Mouse (Mus musculus): Measurements from ENCODE around the gene Alkbh3. TPM values are rescaled to one million over a fixed set of nuclear protein-coding genes. Genes with fewer than 3 reads are reported as not detected.

The Alkbh3 gene
- total and polyA plus RNA-seq, 3 experiments = not detected

- no peaks in the 10 kb centered on the region; a peak in 1 of 4 replicates for H3K36me3 ChIP-seq (ENCODE audit: control insufficient read depth in 1 of 2, insufficient read depth in 2 of 2, low read length in 2 of 2)
- no peak overlapping the region for H3K4me3 ChIP-seq (ENCODE audit: control insufficient read depth in 1 of 2, insufficient read depth in 1 of 2, low read depth in 2 of 2, low read length in 2 of 2)
- TF ChIP-seq ZNF384 (IDR thresholded peaks at IDR 0.05; ENCODE audit: low read depth, low read length) (no peak), TAL1 (IDR thresholded peaks at IDR 0.05; ENCODE audit: low read length) (no peak), TCF12 (IDR thresholded peaks at IDR 0.05; ENCODE audit: low read depth, low read length) (no peak), POLR2A (IDR thresholded peaks at IDR 0.05; ENCODE audit: control insufficient read depth in 1 of 2, insufficient read depth in 1 of 2, low read depth in 1 of 2, low read length in 2 of 2, poor library complexity in 1 of 2) (no peak), NRF1 (IDR thresholded peaks at IDR 0.05; ENCODE audit: insufficient read depth, low read depth, low read length, poor library complexity, severe bottlenecking) (no peak), MYC (IDR thresholded peaks at IDR 0.05; ENCODE audit: low read depth, low read length) (no peak), SIN3A (IDR thresholded peaks at IDR 0.05; ENCODE audit: low read length) (no peak)
- no peaks in the 10 kb centered on the region for H3K9me3 ChIP-seq (replicated peaks; ENCODE audit: insufficient read depth, low read length)
- H3K27ac ChIP-seq (ENCODE audit: control insufficient read depth, low read depth, low read length) = no peak overlapping the region
- H3K79me2 ChIP-seq (ENCODE audit: control insufficient read depth, insufficient read depth, low read length, poor library complexity) = no peaks in the 10 kb centered on the region
- DNase-seq (ENCODE audit: low read depth, low spot score) = no peak
- H3K27me3 ChIP-seq (ENCODE audit: control insufficient read depth in 1 of 2, insufficient read depth in 2 of 2, low read length in 2 of 2) = no peaks in the 10 kb centered on the region
- no peak overlapping the region for H3K9ac ChIP-seq (ENCODE audit: control insufficient read depth, low read depth, low read length, poor library complexity, severe bottlenecking)
- H3K4me1 ChIP-seq (ENCODE audit: control insufficient read depth in 1 of 2, insufficient read depth in 2 of 2, low read length in 2 of 2) = no peaks in the 10 kb centered on the region
These were observed 37.7 kb upstream of the Alkbh3 start for GRCm38 (mm10) chr2:94048271-94048670.

DNA sequence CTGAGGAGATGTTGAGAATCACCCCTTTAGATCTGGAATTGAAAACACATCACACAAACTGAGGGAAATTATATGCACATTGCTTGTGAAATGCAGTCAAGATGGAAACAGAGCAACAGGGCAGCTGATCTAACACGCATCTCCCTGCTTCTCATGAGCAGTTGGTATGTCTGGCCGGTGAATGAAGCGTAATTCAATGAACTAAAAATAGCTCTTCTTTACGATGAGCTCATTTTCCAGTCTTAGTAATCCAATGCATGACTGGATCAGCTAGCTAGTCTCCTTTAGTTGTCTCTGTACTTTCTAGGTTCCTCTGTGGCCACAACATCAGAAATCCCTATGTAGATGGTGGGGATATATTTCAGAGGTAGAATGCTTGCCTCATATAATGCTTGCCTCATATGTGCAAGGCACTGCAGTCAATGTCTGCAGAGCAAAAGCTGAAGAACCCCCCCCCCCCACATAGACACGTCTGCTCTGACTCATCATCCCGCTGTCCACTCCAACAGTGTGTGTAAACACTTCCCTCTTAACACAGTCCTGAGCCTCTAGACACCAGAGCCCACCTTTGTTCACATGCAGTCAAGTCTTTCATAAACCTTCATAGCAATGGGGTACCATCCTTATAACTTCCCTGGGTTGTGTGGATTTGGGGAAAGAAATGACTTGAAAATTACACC lies 34.9 kb upstream of the Alkbh3 start:
- H3K9me3 ChIP-seq (replicated peaks; ENCODE audit: insufficient read depth, low read length) = no peaks in the 10 kb centered on the region
- no peaks in the 10 kb centered on the region for H3K79me2 ChIP-seq (ENCODE audit: control insufficient read depth, insufficient read depth, low read length, poor library complexity)
- DNase-seq (ENCODE audit: low read depth, low spot score) = no peak
- H3K4me3 ChIP-seq (ENCODE audit: control insufficient read depth in 1 of 2, insufficient read depth in 1 of 2, low read depth in 2 of 2, low read length in 2 of 2) = no peak overlapping the region
- H3K27ac ChIP-seq (ENCODE audit: control insufficient read depth, low read depth, low read length) = no peak overlapping the region
- TF ChIP-seq CHD2 (IDR thresholded peaks at IDR 0.05; ENCODE audit: low read length) = no peak
- TF ChIP-seq MAFK (IDR thresholded peaks at IDR 0.05; ENCODE audit: borderline replicate concordance, low read depth, low read length) = no peak
- no peak for TF ChIP-seq ZMIZ1 (IDR thresholded peaks at IDR 0.05; ENCODE audit: low read depth, low read length)
- no peak for TF ChIP-seq JUND (IDR thresholded peaks at IDR 0.05; ENCODE audit: low read depth, low read length)
- H3K9ac ChIP-seq (ENCODE audit: control insufficient read depth, low read depth, low read length, poor library complexity, severe bottlenecking) = no peak overlapping the region
- H3K36me3 ChIP-seq (ENCODE audit: control insufficient read depth in 1 of 2, insufficient read depth in 2 of 2, low read length in 2 of 2) = peaks cover 0 to 2% of the 10 kb centered on the region in 2 experiments; a peak in 2 of 4 replicates
- H3K4me1 ChIP-seq (ENCODE audit: control insufficient read depth in 1 of 2, insufficient read depth in 2 of 2, low read length in 2 of 2) = no peaks in the 10 kb centered on the region
- no peaks in the 10 kb centered on the region for H3K27me3 ChIP-seq (ENCODE audit: control insufficient read depth in 1 of 2, insufficient read depth in 2 of 2, low read length in 2 of 2)

GRCm38 (mm10) chr2:94044174-94044573 lies 33.6 kb upstream of the Alkbh3 start:
- H3K79me2 ChIP-seq (ENCODE audit: control insufficient read depth, insufficient read depth, low read length, poor library complexity) = no peaks in the 10 kb centered on the region
- H3K27ac ChIP-seq (ENCODE audit: control insufficient read depth, low read depth, low read length) = no peak overlapping the region
- H3K9me3 ChIP-seq (replicated peaks; ENCODE audit: insufficient read depth, low read length) = no peaks in the 10 kb centered on the region
- DNase-seq (ENCODE audit: low read depth, low spot score) = no peak
- H3K36me3 ChIP-seq (ENCODE audit: control insufficient read depth in 1 of 2, insufficient read depth in 2 of 2, low read length in 2 of 2) = peaks cover 0 to 5% of the 10 kb centered on the region in 2 experiments; a peak in 2 of 4 replicates
- no peaks in the 10 kb centered on the region for H3K4me1 ChIP-seq (ENCODE audit: control insufficient read depth in 1 of 2, insufficient read depth in 2 of 2, low read length in 2 of 2)
- H3K4me3 ChIP-seq (ENCODE audit: control insufficient read depth in 1 of 2, insufficient read depth in 1 of 2, low read depth in 2 of 2, low read length in 2 of 2) = no peak overlapping the region
- H3K27me3 ChIP-seq (ENCODE audit: control insufficient read depth in 1 of 2, insufficient read depth in 2 of 2, low read length in 2 of 2) = no peaks in the 10 kb centered on the region
- no peak overlapping the region for H3K9ac ChIP-seq (ENCODE audit: control insufficient read depth, low read depth, low read length, poor library complexity, severe bottlenecking)
- TF ChIP-seq RCOR1 (IDR thresholded peaks at IDR 0.05; ENCODE audit: low read depth, low read length) (no peak), ETS1 (IDR thresholded peaks at IDR 0.05; ENCODE audit: low read depth, low read length) (no peak), CHD2 (IDR thresholded peaks at IDR 0.05; ENCODE audit: low read length) (no peak), POLR2AphosphoS5 (IDR thresholded peaks at IDR 0.05; ENCODE audit: borderline replicate concordance, low read depth, low read length) (no peak), USF2 (IDR thresholded peaks at IDR 0.05; ENCODE audit: borderline replicate concordance in 1 of 2, insufficient read depth in 1 of 2, low read depth in 1 of 2, low read length in 2 of 2) (no peak), ZKSCAN1 (IDR thresholded peaks at IDR 0.05; ENCODE audit: low read depth, low read length) (no peak), UBTF (IDR thresholded peaks at IDR 0.05; ENCODE audit: borderline replicate concordance, insufficient read depth, low read depth, low read length) (no peak), NELFE (IDR thresholded peaks at IDR 0.05; ENCODE audit: low read depth, low read length) (no peak), GATA1 (IDR thresholded peaks at IDR 0.05; ENCODE audit: low read depth, low read length) (no peak), GABPA (IDR thresholded peaks at IDR 0.05; ENCODE audit: low read depth, low read length) (no peak), MYC (IDR thresholded peaks at IDR 0.05; ENCODE audit: low read depth, low read length) (no peak), RAD21 (IDR thresholded peaks at IDR 0.05; ENCODE audit: low read depth, low read length) (no peak), MXI1 (IDR thresholded peaks at IDR 0.05; ENCODE audit: low read depth, low read length) (no peak)

All from MEL (cell line).